Mouse (Mus musculus) liver, embryonic 14.5 days (tissue): ENCODE data around the gene Slc6a21. TPM values are rescaled to one million over a fixed set of nuclear protein-coding genes. Genes with fewer than 3 reads are reported as not detected.
A peak's percentile ranks its signal among the peaks of the same experiment; 100 is the strongest.

Experiments
- ATAC-seq: fragments of 200-750 bp; cut with Nextera tagmentation; 2 replicates; pipeline ENCODE4 v1.8.0; 2017; ENCODE audit warnings: moderate number of reproducible peaks, mild to moderate bottlenecking, moderate library complexity; ENCODE audit not compliant: insufficient read depth
- DNase-seq, 3 experiments: peaks; one replicate each; pipeline ENCODE4 v3.0.0-alpha.2; 2012 to 2013; ENCODE audit warnings: low read depth in 3 of 3, low spot score in 3 of 3
- H3K27ac ChIP-seq: fragments of 300-500 bp; sonication (generic); 2 replicates; pipeline ENCODE4 v1.5.1; 2014; ENCODE audit warnings: moderate library complexity, mild to moderate bottlenecking, control low read depth, inconsistent platforms
- H3K27me3 ChIP-seq: fragments of 300-500 bp; sonication (generic); 2 replicates; pipeline ENCODE4 v1.6.1; 2014; ENCODE audit warnings: mild to moderate bottlenecking, low read length, moderate library complexity; ENCODE audit not compliant: control insufficient read depth, insufficient read depth
- H3K36me3 ChIP-seq: fragments of 300-500 bp; sonication (generic); replicated peaks from 2 replicates; pipeline ENCODE4 v1.6.1; 2014; ENCODE audit warnings: low read depth; ENCODE audit not compliant: control insufficient read depth, insufficient read depth
- H3K4me1 ChIP-seq, 2 experiments: fragments of 200-500 bp in 1 of 2; fragments of 300-500 bp in 1 of 2; sonication (generic) in 1 of 2; replicated peaks; 2 replicates each; pipeline ENCODE4 v1.6.1; 2012 to 2014; ENCODE audit warnings: antibody characterized with exemption in 1 of 2, inconsistent platforms in 1 of 2, low read length in 1 of 2; ENCODE audit not compliant: control insufficient read depth in 2 of 2, insufficient read depth in 2 of 2
- H3K4me2 ChIP-seq: fragments of 300-500 bp; sonication (generic); 2 replicates; pipeline ENCODE4 v1.6.1; 2014; ENCODE audit warnings: low read depth, mild to moderate bottlenecking, control low read depth, moderate library complexity
- H3K4me3 ChIP-seq, 2 experiments: fragments of 200-500 bp in 1 of 2; fragments of 300-500 bp in 1 of 2; sonication (generic) in 1 of 2; 2 replicates each; pipeline ENCODE4 v1.5.1; 2012 to 2014; ENCODE audit warnings: low read depth in 2 of 2, low read length in 2 of 2, mild to moderate bottlenecking in 2 of 2, control low read depth in 1 of 2, inconsistent platforms in 1 of 2, moderate library complexity in 1 of 2; ENCODE audit not compliant: insufficient read depth in 1 of 2
- H3K9ac ChIP-seq: fragments of 300-500 bp; sonication (generic); replicated peaks from 2 replicates; pipeline ENCODE4 v1.6.1; 2014; ENCODE audit warnings: mild to moderate bottlenecking, control low read depth, moderate library complexity
- H3K9me3 ChIP-seq: fragments of 300-500 bp; sonication (generic); 2 replicates; pipeline ENCODE4 v1.6.1; 2016; ENCODE audit warnings: low read length, mixed read lengths; ENCODE audit not compliant: control insufficient read depth
- CTCF ChIP-seq: IDR thresholded peaks from 2 replicates; pipeline ENCODE4 v1.5.1; 2016; ENCODE audit warnings: antibody characterized with exemption, low read depth, control low read depth
- EP300 ChIP-seq: IDR thresholded peaks from 2 replicates; pipeline ENCODE4 v1.6.1; 2016; ENCODE audit warnings: antibody characterized with exemption, low read depth
- WGBS: fragments of 180-500 bp; shearing (Covaris S2); extraction: QIAGEN DNeasy Blood & Tissue Kit; methylation state at CpG from one replicate; pipeline ENCODE4 v1.1.7; 2014; ENCODE audit not compliant: insufficient replicate concordance; 5-methylcytosine and 5-hydroxymethylcytosine counted together
- polyA plus RNA-seq, 2 experiments: library from polyadenylated mRNA; depleted of rRNA in 1 of 2; stranded (reverse) in 1 of 2; unstranded in 1 of 2; fragments of >200 nt; fragmentation: Nextera tagmentation in 1 of 2; extraction: Ambion mirVana in 1 of 2; gene quantifications; 2 replicates each; pipeline versions ENCODE4 v1.2.1 to v1.2.3; 2012 to 2014

Slc6a21 gene
- polyA plus RNA-seq, 2 experiments: not detected

DNA sequence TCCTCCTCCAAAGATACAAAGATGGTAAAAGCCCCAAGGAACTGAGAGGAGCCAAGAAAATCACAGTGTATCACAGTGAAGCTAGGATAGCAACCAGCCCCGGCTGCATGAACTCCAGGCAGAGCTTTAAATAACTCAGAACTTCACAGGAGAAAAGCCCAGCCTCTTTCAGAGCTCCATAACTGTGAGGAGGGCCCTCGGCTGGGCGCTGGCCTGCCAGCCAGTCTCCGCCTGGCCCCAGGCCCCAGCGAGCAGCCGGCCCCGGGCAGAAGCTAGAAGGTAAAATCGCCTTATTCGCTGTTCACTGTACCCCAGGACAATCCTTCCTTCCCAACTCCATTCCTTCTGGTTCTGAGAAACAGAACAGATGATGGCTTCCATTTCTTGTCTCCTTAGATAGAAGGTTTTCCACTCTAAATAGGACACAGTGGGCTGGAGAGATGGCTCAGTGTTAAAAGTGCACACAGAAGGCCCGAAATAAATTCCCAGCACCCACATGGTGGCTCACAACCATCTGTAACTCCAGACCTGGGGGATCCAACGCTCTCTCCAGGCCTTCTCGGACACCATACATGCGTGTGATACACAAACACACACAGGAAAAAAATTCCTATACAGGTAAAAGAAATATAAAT is 51.6 kb downstream of the Slc6a21 start:
- Histone ChIP-seq H3K4me2 (no peak overlapping the region), H3K36me3 (no peaks in the 10 kb centered on the region), H3K27me3 (peaks cover 16% of the 10 kb centered on the region), H3K4me1 (peaks cover 0 to 6% of the 10 kb centered on the region in 2 experiments; a peak in 2 of 4 replicates), H3K4me3 (no peak overlapping the region), H3K27ac (no peak overlapping the region), H3K9ac (no peak overlapping the region), H3K9me3 (no peaks in the 10 kb centered on the region)
- no peak for ATAC-seq
- 63% methylated on average over 13 of the region's 13 CpGs for WGBS
- TF ChIP-seq EP300: no peak
- TF ChIP-seq CTCF: no peak
- DNase-seq: no peak

DNA sequence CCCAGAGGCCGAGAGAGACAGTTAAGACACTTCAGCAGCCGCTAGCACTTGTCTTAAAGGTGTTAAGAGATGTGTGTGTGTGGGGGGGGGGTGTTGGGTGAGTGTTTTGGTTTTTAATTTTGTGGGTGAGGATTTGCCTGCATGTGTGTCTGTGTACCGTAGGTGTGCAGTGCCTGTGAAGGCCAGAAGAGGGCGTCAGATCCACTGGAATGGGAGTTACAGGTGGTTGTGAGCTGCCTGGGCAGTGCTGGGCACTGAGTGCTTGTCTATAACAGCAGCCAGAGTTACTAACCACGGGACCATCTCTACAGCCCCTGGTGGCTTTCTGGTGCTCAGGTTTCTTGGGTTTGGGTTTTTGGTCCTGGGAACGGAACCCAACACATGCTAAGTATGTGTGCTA is 54.2 kb downstream of the Slc6a21 start:
- Histone ChIP-seq H3K27ac (no peak overlapping the region), H3K9ac (no peak overlapping the region), H3K4me3 (no peak overlapping the region), H3K27me3 (peaks cover 16% of the 10 kb centered on the region), H3K9me3 (no peaks in the 10 kb centered on the region), H3K36me3 (no peaks in the 10 kb centered on the region), H3K4me2 (no peak overlapping the region), H3K4me1 (peaks cover 0 to 6% of the 10 kb centered on the region in 2 experiments; a peak in 2 of 4 replicates)
- DNase-seq: no peak
- no peak for ATAC-seq
- WGBS: 69% methylated on average over 6 of the region's 6 CpGs
- TF ChIP-seq EP300 (no peak), CTCF (peak; percentile 54)

DNA sequence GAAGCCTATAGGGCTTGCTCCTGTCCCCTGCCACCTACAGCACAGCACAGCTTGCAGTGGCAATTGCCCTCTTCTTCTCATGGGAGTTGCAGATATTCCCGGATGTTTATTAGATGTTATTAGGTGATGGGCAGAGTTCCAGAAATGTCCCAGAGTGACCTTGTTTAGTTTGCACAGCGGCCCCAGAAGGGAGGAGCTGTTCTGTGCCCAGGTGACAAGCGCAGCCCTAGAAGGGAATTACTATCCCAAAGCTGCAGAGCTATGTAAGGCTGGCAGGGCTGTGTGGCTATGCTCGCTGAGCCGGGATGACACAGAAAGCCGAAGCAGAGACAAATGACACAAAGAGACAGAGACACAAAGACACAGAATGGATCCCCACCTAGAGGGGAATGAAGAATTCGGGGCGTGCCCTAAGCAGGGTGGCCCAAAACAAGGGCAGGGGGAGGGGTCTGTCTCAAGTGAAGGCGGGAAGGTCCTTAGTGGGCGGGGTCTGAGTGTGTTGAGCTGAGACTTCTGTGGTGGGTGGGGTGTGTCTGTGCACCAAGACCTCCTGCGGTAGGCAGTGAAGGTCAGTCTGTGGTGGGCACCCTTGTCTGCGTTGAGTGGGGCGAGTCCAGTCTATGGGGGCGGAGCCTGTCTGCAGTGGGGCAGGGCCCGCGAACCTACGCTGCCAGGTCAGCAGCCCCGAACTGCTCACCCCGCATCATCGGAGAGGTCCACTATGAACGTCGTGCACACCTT is 55.5 kb downstream of the Slc6a21 start:
- DNase-seq (no peak), ATAC-seq (no peak)
- Histone ChIP-seq H3K4me3 (peak overlapping the region; percentile 49 to 50), H3K9me3 (no peaks in the 10 kb centered on the region), H3K4me1 (peaks cover 0 to 7% of the 10 kb centered on the region in 2 experiments; a peak in 2 of 4 replicates), H3K4me2 (peak overlapping the region; percentile 68), H3K27ac (no peak overlapping the region), H3K27me3 (peaks cover 16% of the 10 kb centered on the region), H3K9ac (0 out of 2 replicates have a peak overlapping the region, but pooled peaks have one; percentile 20), H3K36me3 (no peaks in the 10 kb centered on the region)
- no peak for TF ChIP-seq EP300
- TF ChIP-seq CTCF: no peak
- WGBS: 5% methylated on average over 22 of the region's 22 CpGs

DNA sequence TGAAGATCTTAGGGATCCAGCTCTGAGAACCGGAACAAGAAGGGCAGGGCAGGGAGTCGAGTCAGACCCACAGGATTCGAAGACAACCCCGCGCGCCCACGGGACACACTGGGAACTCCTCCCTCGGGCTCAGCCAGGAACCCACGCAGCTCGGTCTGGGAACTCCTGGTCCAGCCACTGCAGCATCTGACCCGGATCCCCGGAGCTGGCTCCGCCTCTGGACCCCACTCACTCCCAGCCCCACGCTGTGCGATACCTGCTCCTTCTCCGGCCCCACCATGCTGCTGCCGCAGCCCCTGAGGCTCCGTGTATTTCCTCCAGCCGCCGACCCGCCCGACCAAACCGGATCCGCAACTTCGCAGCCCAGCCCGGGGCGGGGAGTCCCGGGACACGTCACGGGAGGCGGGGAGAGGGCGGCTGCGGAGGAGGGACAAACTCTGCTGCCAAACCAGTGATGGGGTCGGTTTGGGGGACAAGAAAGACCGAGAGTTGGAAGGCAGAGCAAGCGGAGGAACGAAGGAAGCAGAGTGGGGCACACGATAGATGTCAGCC is 56.2 kb downstream of the Slc6a21 start, which contains the start of gene Trpm4:
Gene Trpm4, minus strand, starts transcription at position 350 of the 552 bp plus-strand sequence.
- Histone ChIP-seq H3K9ac (0 out of 2 replicates have a peak within 1 kb of the TSS, but pooled peaks have one; percentile 20), H3K9me3 (no peaks in the 10 kb centered on the region), H3K4me2 (peak within 1 kb of the TSS; percentile 68), H3K4me3 (peak within 1 kb of the TSS; percentile 49 to 50), H3K4me1 (peaks cover 0 to 11% of the 10 kb centered on the region in 2 experiments; a peak in 2 of 4 replicates), H3K36me3 (no peaks in the 10 kb centered on the region), H3K27me3 (peaks cover 16% of the 10 kb centered on the region), H3K27ac (no peak within 1 kb of the TSS)
- no peak for ATAC-seq
- no peak for TF ChIP-seq EP300
- TF ChIP-seq CTCF: no peak
- under 1% methylated on average over 38 of the region's 38 CpGs for WGBS
- no peak for DNase-seq

DNA sequence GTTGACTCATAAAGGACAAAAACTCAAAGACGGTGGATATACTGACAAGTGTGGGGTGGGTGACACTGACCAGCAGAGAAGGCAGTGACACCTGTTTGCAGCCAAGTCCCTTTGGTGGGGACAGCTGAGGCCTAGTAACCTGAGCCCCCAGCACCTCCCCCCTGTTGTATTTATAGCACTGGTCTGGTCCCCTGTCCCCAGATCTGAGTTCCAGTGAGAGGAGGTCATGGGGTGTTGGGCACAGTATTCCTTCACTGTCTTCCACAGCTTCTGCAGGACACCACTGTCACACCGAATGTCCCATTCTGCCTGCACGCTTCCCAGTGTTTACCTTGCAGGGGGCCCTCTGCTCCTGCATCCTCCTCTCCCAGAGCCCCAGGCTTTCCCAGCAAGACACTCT is 57.3 kb downstream of the Slc6a21 start:
- TF ChIP-seq CTCF (no peak), EP300 (no peak)
- Histone ChIP-seq H3K9me3 (no peaks in the 10 kb centered on the region), H3K27ac (no peak overlapping the region), H3K36me3 (no peaks in the 10 kb centered on the region), H3K27me3 (peaks cover 16% of the 10 kb centered on the region), H3K9ac (no peak overlapping the region), H3K4me2 (no peak overlapping the region), H3K4me3 (no peak overlapping the region), H3K4me1 (peaks cover 0 to 15% of the 10 kb centered on the region in 2 experiments; a peak in 3 of 4 replicates)
- 54% methylated on average over 3 of the region's 3 CpGs for WGBS
- DNase-seq: no peak
- no peak for ATAC-seq
